Mouse (Mus musculus) layer of hippocampus, postnatal 14 days (tissue): ENCODE results near the gene Gas7. TPM values are rescaled to one million over a fixed set of nuclear protein-coding genes. Genes with fewer than 3 reads are reported as not detected.

ENCODE experiments used
- DNase-seq, 2 experiments: peaks; one replicate each; pipeline ENCODE4 v3.0.0; 2021 to 2022; ENCODE audit warnings: low spot score in 2 of 2, mixed read lengths in 1 of 2
- total RNA-seq, 2 experiments: library from RNA; stranded (reverse); gene quantifications; 2 replicates each; pipeline ENCODE4 v1.2.3; 2021

The Gas7 gene
- total RNA-seq, 2 experiments from 2014 or later = 391 to 397 TPM

- no peak for DNase-seq
Observed at GRCm38 (mm10) chr11:67532728-67533127, 77.5 kb downstream of the Gas7 start.

GRCm38 (mm10) chr11:67533151-67533550, 77.9 kb downstream of the Gas7 start:
- DNase-seq = no peak

GRCm38 (mm10) chr11:67535703-67536102, 80.5 kb downstream of the Gas7 start:
- no peak for DNase-seq

DNA sequence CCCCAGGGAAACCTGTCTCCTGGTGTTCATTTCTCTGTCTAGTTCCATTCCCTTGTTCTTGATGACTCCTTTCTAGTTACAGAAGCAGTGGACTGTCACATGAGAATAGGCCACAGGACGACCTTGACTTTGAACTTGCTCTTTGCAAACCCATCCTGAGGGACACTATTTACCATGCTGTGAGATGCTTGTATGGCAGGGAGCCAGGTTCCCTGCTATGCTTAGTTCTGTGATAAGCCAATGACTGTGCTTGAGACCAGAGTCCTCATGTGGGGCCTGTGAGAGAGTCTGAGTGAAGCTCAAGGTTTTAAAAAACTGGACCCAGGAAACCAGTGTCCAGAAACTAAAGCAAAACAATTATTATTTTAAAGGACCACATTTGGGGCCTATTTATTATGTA, 81.2 kb downstream of the Gas7 start:
- DNase-seq = no peak

DNA sequence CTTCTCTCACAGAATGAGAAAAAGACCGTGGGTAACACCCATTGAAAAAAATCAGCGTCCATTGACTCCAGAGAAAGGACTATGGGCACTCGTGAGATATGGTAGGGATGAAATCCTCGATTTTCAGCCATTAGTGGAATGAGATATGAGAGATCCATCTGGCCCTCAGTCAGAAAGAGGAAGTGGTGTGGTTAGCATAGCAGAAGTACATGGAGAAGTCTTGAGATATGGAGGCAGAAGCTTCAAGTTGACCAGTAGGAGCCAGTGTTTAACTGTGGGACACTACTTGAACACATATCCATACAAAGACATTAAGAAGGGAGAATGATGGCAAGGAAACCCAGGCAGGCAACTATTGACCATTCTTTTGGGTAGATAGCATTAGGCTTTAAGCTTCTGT, 82.1 kb downstream of the Gas7 start:
- no peak for DNase-seq

DNA sequence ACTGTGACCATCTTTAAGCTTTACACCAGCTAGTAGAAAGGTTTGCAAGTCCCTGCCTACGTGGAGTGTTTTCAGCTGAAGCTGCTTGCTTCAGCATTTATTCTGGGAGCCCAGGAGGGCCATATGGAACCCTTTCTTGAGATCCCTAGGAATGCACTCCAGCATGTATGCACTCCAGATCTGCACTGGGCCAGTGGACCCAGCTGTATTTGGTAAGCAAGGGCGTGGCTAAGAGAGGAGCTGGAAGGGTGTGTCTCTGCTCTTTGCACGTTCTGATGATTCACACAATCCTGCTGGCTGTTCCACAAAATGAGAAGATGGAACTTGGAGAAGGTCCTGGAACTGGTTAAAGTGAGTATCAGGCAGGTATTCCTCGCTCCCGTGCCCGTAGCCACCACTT, 83.3 kb downstream of the Gas7 start:
- no peak for DNase-seq

DNA sequence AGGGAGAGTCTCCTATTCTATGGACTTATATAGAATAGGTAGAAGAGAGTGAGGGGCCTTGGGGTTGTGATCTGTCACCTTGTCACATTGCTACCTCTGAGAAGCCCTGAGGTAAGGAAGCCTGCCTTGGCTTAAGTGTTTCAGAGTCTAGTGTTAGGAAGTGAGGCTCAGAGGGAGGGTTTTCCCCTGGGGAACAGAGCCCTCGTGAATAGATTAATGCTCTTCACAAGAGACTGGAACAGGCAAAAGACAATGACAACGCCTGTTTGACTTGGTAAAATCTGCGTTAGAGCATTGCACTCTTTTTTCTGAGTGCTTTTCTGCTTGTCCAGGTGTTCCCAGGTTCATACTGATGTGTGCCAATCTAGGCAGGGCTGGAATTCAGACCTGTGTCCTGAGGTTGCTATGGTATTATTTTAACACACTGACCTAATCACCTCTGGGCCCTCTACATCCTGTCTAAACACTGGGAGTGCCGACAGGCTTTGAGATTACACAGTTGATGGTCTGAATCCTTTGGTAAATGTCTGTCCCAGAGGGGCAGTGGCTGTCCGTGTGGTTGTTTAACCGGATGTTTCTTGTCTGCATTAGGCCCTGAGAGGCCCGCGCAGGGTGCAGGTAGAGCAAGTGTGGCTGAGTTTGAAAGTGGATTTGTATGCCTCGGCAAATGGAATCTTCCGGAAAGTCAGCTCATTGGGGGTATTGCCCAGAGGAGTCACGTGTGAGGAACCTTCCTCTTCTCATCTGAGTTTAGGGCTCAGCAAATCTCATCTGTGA, 89.6 kb downstream of the Gas7 start:
- DNase-seq = no peak

DNA sequence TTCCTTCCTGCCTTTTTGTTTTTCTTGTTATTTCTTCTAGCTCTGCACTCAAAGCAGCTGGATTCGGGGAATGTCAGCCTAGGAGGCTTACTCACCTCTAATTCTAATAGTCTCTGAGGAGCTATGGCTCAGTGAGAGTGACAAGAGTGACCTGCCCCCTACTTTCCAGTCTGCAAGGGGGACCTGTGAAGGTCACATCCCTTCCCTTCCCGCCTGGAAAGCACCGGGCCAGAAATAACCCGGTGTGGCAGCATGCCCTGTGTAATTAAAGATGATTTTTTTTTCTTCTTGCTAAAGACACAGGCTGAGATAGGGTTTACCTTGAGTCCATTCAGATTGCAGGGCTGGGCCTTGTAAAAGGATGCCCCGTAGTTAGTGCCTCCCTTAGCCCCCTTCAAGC, 91.3 kb downstream of the Gas7 start:
- DNase-seq = no peak

DNA sequence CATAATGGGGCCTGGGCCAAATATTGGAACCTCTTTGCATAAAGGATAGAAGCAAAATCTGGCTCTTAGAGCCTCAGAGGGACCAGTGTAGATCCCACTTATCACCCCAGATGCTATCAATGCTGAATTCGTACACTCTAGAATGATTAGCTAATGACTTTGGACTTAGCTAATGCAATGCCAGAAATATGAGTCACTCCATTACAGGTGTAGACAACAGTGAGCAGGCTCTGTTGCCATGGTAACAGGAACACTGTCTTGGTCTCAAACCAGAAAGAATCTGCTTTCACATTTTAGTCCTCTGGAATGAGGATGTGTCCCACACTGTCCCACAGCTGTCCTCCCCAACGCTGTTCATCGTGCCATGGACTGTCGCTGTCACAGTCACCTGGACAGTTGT, 94.1 kb downstream of the Gas7 start:
- DNase-seq = no peak

GRCm38 (mm10) chr11:67549762-67550488, 94.7 kb downstream of the Gas7 start:
- DNase-seq = no peak

- no peak for DNase-seq
Observed at GRCm38 (mm10) chr11:67552400-67552799, 97.2 kb downstream of the Gas7 start.

GRCm38 (mm10) chr11:67554276-67554675, 99.0 kb downstream of the Gas7 start:
- DNase-seq = no peak

DNA sequence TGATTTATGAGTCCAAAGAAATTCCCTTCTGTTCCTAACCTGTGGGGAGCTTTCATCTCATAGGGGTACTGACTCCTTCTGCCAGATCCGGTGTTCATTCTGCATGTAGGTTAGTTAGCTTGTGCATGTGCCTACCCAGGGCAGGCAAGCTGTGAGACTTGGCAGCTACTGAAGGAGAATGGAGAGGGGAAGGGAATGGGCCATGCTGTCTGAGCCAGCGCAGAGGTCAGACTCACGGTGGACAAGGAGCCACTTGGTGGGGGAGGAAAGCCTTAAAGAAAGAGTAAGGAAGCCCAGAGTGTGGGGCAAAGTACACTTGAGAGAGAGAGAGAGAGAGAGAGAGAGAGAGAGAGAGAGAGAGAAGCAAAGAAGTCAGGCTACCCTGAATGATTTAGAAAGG, 101.1 kb downstream of the Gas7 start:
- no peak for DNase-seq

- DNase-seq = no peak
Observed at GRCm38 (mm10) chr11:67558772-67559448, 103.7 kb downstream of the Gas7 start.

DNA sequence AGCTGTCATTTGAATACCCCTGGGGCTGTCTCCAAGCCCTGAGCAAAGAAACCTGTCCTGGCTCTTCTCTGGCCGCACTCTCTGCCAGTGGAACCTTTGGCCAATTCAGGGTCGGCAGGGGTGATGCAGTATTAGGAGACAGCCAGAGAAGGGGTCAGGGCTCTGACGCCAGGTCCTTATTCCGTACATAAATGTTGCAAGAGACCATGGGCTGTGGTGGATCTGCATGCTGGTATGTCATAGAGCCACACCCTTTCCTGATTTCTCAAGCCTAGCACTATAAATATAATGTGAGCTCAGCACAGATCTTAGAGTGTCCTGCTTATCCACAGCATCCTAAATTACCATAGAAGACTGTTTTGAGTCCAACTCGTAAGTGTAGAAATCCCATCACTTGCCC, 104.3 kb downstream of the Gas7 start:
- DNase-seq = no peak

GRCm38 (mm10) chr11:67561631-67562030, 106.4 kb downstream of the Gas7 start:
- no peak for DNase-seq

DNA sequence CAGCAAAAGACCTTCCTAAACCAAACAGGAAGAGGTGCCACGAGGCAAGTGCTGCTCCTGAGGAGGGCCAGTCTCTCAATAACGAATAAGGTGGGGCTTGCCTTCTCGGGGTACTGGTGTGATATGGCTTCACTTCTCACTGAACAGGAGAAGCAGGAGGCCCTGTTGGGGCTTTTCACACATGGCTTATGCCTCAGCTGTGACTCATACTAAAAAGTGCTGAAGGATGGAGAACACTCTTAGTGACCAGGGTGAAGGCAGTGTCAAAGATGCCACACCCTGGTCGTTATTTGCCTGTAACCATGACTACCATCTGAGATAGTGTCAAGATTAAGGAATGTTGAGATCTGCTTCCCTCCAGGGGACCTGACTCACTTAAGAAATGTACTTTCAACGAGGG, 107.9 kb downstream of the Gas7 start:
- DNase-seq = no peak

- DNase-seq = no peak
Observed at GRCm38 (mm10) chr11:67564003-67564637, 108.9 kb downstream of the Gas7 start.

DNA sequence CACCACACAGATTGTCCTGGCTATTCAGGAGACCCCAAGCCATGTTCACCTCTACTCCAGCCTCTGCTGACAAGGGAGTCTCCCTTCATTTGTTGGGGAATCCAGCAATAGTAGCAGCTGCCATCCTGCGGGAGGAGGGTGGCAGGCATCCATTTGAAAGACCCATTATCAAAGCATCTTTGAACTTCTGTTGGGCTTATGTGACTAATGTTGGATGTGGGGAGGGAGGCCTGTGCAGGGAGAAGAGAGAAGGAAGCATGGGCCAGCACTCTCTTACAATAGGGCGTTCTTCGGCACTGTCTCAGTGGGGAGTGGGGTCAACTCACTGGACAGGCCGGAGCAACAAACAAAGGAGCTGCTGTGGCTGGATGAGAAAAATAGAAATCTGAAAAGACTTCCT, 110.3 kb downstream of the Gas7 start:
- DNase-seq = no peak

DNA sequence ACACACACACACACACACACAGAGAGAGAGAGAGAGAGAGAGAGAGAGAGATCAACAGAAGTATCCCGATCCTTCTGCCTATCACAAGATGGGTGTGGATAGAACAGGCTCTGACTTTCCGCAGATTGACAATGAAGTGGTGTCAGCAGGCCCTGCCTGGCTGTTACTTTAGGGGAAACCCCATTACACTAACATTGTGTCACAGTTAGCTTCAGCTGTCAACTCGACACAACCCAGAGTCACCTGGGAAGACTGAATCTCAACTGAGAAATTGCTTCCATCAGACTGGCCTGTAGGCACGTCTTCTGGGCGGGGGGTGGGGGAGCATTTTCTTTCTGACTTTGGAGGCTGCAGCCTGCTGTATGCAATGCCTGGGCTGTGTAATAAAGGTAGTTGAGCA, 111.5 kb downstream of the Gas7 start:
- no peak for DNase-seq

- no peak for DNase-seq
Observed at GRCm38 (mm10) chr11:67567184-67567583, 111.9 kb downstream of the Gas7 start.

DNA sequence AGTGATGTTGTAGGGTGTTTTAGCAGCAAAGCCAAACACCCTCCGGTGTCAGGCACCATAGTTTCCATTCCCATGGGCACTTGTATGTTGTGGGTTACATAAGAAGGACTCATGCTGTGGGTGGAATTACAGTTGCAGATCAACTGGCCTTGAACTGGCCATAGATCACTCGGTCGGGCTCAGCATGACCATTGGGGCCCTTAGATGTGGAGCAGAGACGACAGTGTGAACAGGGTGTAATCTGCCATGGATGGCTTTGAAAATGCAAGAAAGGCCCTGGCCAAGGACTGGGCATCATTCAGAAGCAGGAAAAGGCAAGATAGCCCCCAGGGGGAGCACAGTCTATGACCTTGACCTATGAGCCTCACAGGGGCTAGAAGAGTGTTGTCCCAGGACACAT, 112.8 kb downstream of the Gas7 start:
- no peak for DNase-seq
